Mouse (Mus musculus): ENCODE results near the gene Lrrc49.
A peak's percentile ranks its signal among the peaks of the same experiment; 100 is the strongest.

DNA sequence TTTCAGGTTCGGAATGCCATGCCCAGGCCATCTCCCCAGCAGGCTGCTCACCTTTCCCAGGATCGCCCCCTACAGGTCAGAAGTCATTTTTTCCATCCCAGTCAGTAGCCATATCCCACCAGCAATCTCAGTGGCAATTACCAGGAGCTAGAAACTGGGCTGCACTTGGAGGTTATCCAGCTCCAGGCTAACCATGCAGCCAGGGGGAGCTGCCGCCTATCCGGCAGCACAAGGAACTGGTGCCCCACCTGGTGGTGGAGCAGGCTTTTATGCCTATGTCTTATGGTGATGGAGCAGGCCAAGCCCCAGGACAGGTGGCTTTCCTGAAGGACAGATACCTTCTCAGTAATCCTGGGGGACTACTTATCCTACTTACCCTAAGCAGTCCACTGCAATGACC, 139.8 kb downstream of the Lrrc49 start:
- TF ChIP-seq CTCF (IDR thresholded peaks at IDR 0.05; ENCODE audit: extremely low read depth, insufficient read depth, low read length) = peak; percentile 50; the same call in 1 of the 2 replicates
- TF ChIP-seq POLR2A (IDR thresholded peaks at IDR 0.05; ENCODE audit: extremely low read depth, insufficient read depth, low read length) = no peak
